Mouse (Mus musculus) heart, postnatal 25 days (tissue): ENCODE measurements at regions not wholly inside any gene's neighbourhood (a gene's known extent, or its start where the extent isn't known, plus 50 kb on each side); places are given as distances from the start of the nearest gene placed in this dataset.
"Not testable (repeated sequence)": the region's sequence is repeated elsewhere in the genome, so short reads cannot be mapped to it uniquely, and the experiment has no call there.

Source experiments
- DNase-seq: peaks from one replicate; pipeline ENCODE4 v3.0.0; 2022; ENCODE audit warnings: low spot score
- intact Hi-C: fragments of 180-260 bp; cut with DNase I; formaldehyde crosslinking; loops from one replicate; pipeline ENCODE4 v1.15.1; 2025

- intact Hi-C loops, result no loop called here
- no peak for DNase-seq
Measured at GRCm38 (mm10) chr2:48315306-48315705, 498.6 kb upstream of the Acvr2a start.

GRCm38 (mm10) chr2:48316180-48316889 lies 497.6 kb upstream of the Acvr2a start:
- intact Hi-C loops, result no loop called here
- DNase-seq, result no peak

GRCm38 (mm10) chr2:48317821-48318220 lies 496.1 kb upstream of the Acvr2a start:
- intact Hi-C loops, result no loop called here
- DNase-seq, result no peak

GRCm38 (mm10) chr2:48318384-48319030 lies 495.4 kb upstream of the Acvr2a start:
- intact Hi-C loops, result no loop called here
- no peak for DNase-seq

GRCm38 (mm10) chr2:48321471-48321870 lies 492.4 kb upstream of the Acvr2a start:
- DNase-seq, result no peak
- intact Hi-C loops, result no loop called here

GRCm38 (mm10) chr2:48322278-48322677 lies 491.6 kb upstream of the Acvr2a start:
- intact Hi-C loops, result no loop called here
- no peak for DNase-seq

- no peak for DNase-seq
- intact Hi-C loops, result no loop called here
Measured at GRCm38 (mm10) chr2:48328204-48328603, 485.7 kb upstream of the Acvr2a start.

GRCm38 (mm10) chr2:48332783-48333182 lies 481.1 kb upstream of the Acvr2a start:
- no peak for DNase-seq
- intact Hi-C loops, result loop anchor here (2.0 to 5.0 kb wide), 2 partner anchors 48 to 145 kb away; no protein-coding TSS in a partner anchor

GRCm38 (mm10) chr2:48348021-48348420 lies 465.9 kb upstream of the Acvr2a start:
- no peak for DNase-seq
- intact Hi-C loops, result no loop called here

GRCm38 (mm10) chr2:48349794-48350193 lies 464.1 kb upstream of the Acvr2a start:
- intact Hi-C loops, result no loop called here
- DNase-seq, result no peak

GRCm38 (mm10) chr2:48350206-48350605 lies 463.7 kb upstream of the Acvr2a start:
- DNase-seq, result no peak
- intact Hi-C loops, result no loop called here

- DNase-seq, intact Hi-C loops: not testable (repeated sequence)
Measured at GRCm38 (mm10) chr2:48371572-48371971, 442.3 kb upstream of the Acvr2a start.

GRCm38 (mm10) chr2:48373086-48373485 lies 440.8 kb upstream of the Acvr2a start:
- DNase-seq, result no peak

GRCm38 (mm10) chr2:48374302-48374701 lies 439.6 kb upstream of the Acvr2a start:
- DNase-seq, result no peak
- intact Hi-C loops, result no loop called here

More at GRCm38 (mm10) chr2:48373086-48373485, 440.8 kb upstream of the Acvr2a start:
- intact Hi-C loops, result no loop called here

GRCm38 (mm10) chr2:48378160-48378559 lies 435.7 kb upstream of the Acvr2a start:
- intact Hi-C loops, result no loop called here
- DNase-seq, result no peak

GRCm38 (mm10) chr2:48378749-48379148 lies 435.2 kb upstream of the Acvr2a start:
- no peak for DNase-seq
- intact Hi-C loops, result no loop called here

GRCm38 (mm10) chr2:48380140-48380539 lies 433.8 kb upstream of the Acvr2a start:
- intact Hi-C loops, result loop anchor here (2.0 to 10.0 kb wide), 5 partner anchors 47 to 435 kb away; partner anchors contain the start of gene Acvr2a
- DNase-seq, result no peak

GRCm38 (mm10) chr2:48380786-48381185 lies 433.1 kb upstream of the Acvr2a start:
- intact Hi-C loops, result loop anchor here (2.0 to 10.0 kb wide), 5 partner anchors 48 to 434 kb away; partner anchors contain the start of gene Acvr2a
- DNase-seq, result no peak

GRCm38 (mm10) chr2:48381481-48382075 lies 432.3 kb upstream of the Acvr2a start:
- no peak for DNase-seq
- intact Hi-C loops, result loop anchor here (2.0 to 10.0 kb wide), 5 partner anchors 49 to 433 kb away; partner anchors contain the start of gene Acvr2a

- DNase-seq, result no peak
- intact Hi-C loops, result no loop called here
Measured at GRCm38 (mm10) chr2:48398504-48398903, 415.4 kb upstream of the Acvr2a start.

GRCm38 (mm10) chr2:48399191-48399590 lies 414.7 kb upstream of the Acvr2a start:
- DNase-seq, result no peak
- intact Hi-C loops, result no loop called here
